Mouse (Mus musculus) myocyte (in vitro differentiated cells): Measurements from ENCODE around the gene Gm13090. TPM values are rescaled to one million over a fixed set of nuclear protein-coding genes. Genes with fewer than 3 reads are reported as not detected.

Experiments used
- H3K27me3 ChIP-seq: one replicate; pipeline ENCODE4 v1.6.1; 2011; ENCODE audit not compliant: control insufficient read depth, insufficient read depth, insufficient read length
- H3K36me3 ChIP-seq: one replicate; pipeline ENCODE4 v1.6.1; 2011; ENCODE audit not compliant: control insufficient read depth, insufficient read depth
- H3K4me2 ChIP-seq: one replicate; pipeline ENCODE4 v1.6.1; 2011; ENCODE audit warnings: low read depth, control low read depth
- H3K4me3 ChIP-seq: one replicate; pipeline ENCODE4 v1.5.1; 2011; ENCODE audit warnings: mild to moderate bottlenecking, control low read depth, moderate library complexity
- H3K79me2 ChIP-seq: one replicate; pipeline ENCODE4 v1.6.1; 2011; ENCODE audit not compliant: control insufficient read depth, insufficient read depth
- H3ac ChIP-seq: one replicate; pipeline ENCODE4 v1.6.1; 2011; ENCODE audit not compliant: control insufficient read depth, insufficient read length
- CEBPB ChIP-seq: IDR thresholded peaks from 2 replicates; pipeline ENCODE4 v1.6.1; 2011; ENCODE audit warnings: mild to moderate bottlenecking, moderate library complexity; ENCODE audit not compliant: poor library complexity, insufficient read depth, severe bottlenecking
- E2F4 ChIP-seq: IDR thresholded peaks from one replicate; pipeline ENCODE4 v1.6.1; 2011; ENCODE audit warnings: mild to moderate bottlenecking, control low read depth, moderate library complexity; ENCODE audit not compliant: insufficient read depth
- MAX ChIP-seq: IDR thresholded peaks from one replicate; pipeline ENCODE4 v1.6.1; 2011; ENCODE audit warnings: low read depth, mild to moderate bottlenecking, control low read depth
- MYOD1 ChIP-seq, 3 experiments: IDR thresholded peaks; one replicate each; pipeline ENCODE4 v1.6.1; 2011; ENCODE audit warnings: control low read depth in 2 of 3, low read depth in 2 of 3, mild to moderate bottlenecking in 2 of 3, moderate library complexity in 1 of 3; ENCODE audit not compliant: insufficient read length in 2 of 3, control insufficient read depth in 1 of 3
- MYOG ChIP-seq, 3 experiments: IDR thresholded peaks; one replicate each; pipeline ENCODE4 v1.6.1; 2011; ENCODE audit warnings: control low read depth in 2 of 3, low read depth in 2 of 3, mild to moderate bottlenecking in 2 of 3; ENCODE audit not compliant: insufficient read length in 2 of 3, control insufficient read depth in 1 of 3, insufficient read depth in 1 of 3
- POLR2A ChIP-seq: IDR thresholded peaks from one replicate; pipeline ENCODE4 v1.6.1; 2011; ENCODE audit warnings: low read depth, mild to moderate bottlenecking, control low read depth, moderate library complexity; ENCODE audit not compliant: insufficient read length
- POLR2AphosphoS2 ChIP-seq: IDR thresholded peaks from one replicate; pipeline ENCODE4 v1.6.1; 2011; ENCODE audit warnings: low read depth, control low read depth; ENCODE audit not compliant: insufficient read length
- REST ChIP-seq: IDR thresholded peaks from one replicate; pipeline ENCODE4 v1.6.1; 2011; ENCODE audit warnings: mild to moderate bottlenecking, control low read depth, moderate library complexity; ENCODE audit not compliant: insufficient read depth, insufficient read length
- SRF ChIP-seq: IDR thresholded peaks from one replicate; pipeline ENCODE4 v1.6.1; 2011; ENCODE audit warnings: low read depth; ENCODE audit not compliant: control insufficient read depth, insufficient read length
- TCF12 ChIP-seq: IDR thresholded peaks from one replicate; pipeline ENCODE4 v1.6.1; 2011; ENCODE audit warnings: mild to moderate bottlenecking, control low read depth; ENCODE audit not compliant: poor library complexity, insufficient read depth, severe bottlenecking
- TCF3 ChIP-seq: IDR thresholded peaks from one replicate; pipeline ENCODE4 v1.6.1; 2011; ENCODE audit warnings: low read depth, control low read depth; ENCODE audit not compliant: insufficient read length
- USF1 ChIP-seq: IDR thresholded peaks from one replicate; pipeline ENCODE4 v1.6.1; 2011; ENCODE audit warnings: low read depth, mild to moderate bottlenecking, control low read depth, moderate library complexity
- polyA plus RNA-seq: library from polyadenylated mRNA; unstranded; fragments of >200 nt; fragmentation: generic; extraction: Trizol; gene quantifications from one replicate; pipeline ENCODE4 v1.2.1, GENCODE M21; 2012; ENCODE audit warnings: missing spikeins

The Gm13090 gene
- polyA plus RNA-seq, 1 experiment: not detected

- H3K36me3 ChIP-seq: no peaks in the 10 kb centered on the region
- H3K4me2 ChIP-seq: no peak overlapping the region
- TF ChIP-seq TCF3 (no peak), MYOD1 (IDR thresholded peaks at IDR 0.05; ENCODE audit: control insufficient read depth in 1 of 3, insufficient read length in 2 of 3, low read depth in 2 of 3) (no peak), POLR2AphosphoS2 (no peak), SRF (no peak)
- H3K27me3 ChIP-seq: peaks cover 12% of the 10 kb centered on the region
- H3K4me3 ChIP-seq: no peak overlapping the region
- no peak overlapping the region for H3ac ChIP-seq
- H3K79me2 ChIP-seq: no peaks in the 10 kb centered on the region
Observed at GRCm38 (mm10) chr4:151088819-151089218, 551 bp upstream of the Gm13090 start.

- H3K79me2 ChIP-seq: no peaks in the 10 kb centered on the region
- H3K27me3 ChIP-seq: peaks cover 40% of the 10 kb centered on the region
- H3K4me3 ChIP-seq: no peak overlapping the region
- no peak overlapping the region for H3ac ChIP-seq
- TF ChIP-seq POLR2AphosphoS2 (no peak), USF1 (no peak), SRF (no peak)
- H3K4me2 ChIP-seq: no peak overlapping the region
- no peaks in the 10 kb centered on the region for H3K36me3 ChIP-seq
Observed at GRCm38 (mm10) chr4:151095207-151095606, 5.8 kb downstream of the Gm13090 start.

- Histone ChIP-seq H3K79me2 (no peaks in the 10 kb centered on the region), H3K4me3 (no peak overlapping the region), H3K36me3 (no peaks in the 10 kb centered on the region), H3ac (no peak overlapping the region), H3K27me3 (peaks cover 46% of the 10 kb centered on the region), H3K4me2 (no peak overlapping the region)
- TF ChIP-seq CEBPB (no peak), MAX (no peak), REST (no peak), SRF (no peak), MYOG (IDR thresholded peaks at IDR 0.05; ENCODE audit: control insufficient read depth in 1 of 3, insufficient read depth in 1 of 3, insufficient read length in 2 of 3, low read depth in 2 of 3) (no peak), POLR2AphosphoS2 (no peak), USF1 (no peak), E2F4 (no peak), TCF3 (no peak), POLR2A (no peak), MYOD1 (IDR thresholded peaks at IDR 0.05; ENCODE audit: control insufficient read depth in 1 of 3, insufficient read length in 2 of 3, low read depth in 2 of 3) (no peak), TCF12 (no peak)
Observed at GRCm38 (mm10) chr4:151096334-151097103, 7.1 kb downstream of the Gm13090 start.

GRCm38 (mm10) chr4:151097104-151097438, 7.7 kb downstream of the Gm13090 start:
- H3K79me2 ChIP-seq: no peaks in the 10 kb centered on the region
- no peak overlapping the region for H3K4me3 ChIP-seq
- H3ac ChIP-seq: no peak overlapping the region
- no peak for TF ChIP-seq E2F4
- no peak for TF ChIP-seq TCF12
- no peak for TF ChIP-seq MYOD1 (IDR thresholded peaks at IDR 0.05; ENCODE audit: control insufficient read depth in 1 of 3, insufficient read length in 2 of 3, low read depth in 2 of 3)
- TF ChIP-seq USF1: no peak
- no peak for TF ChIP-seq REST
- TF ChIP-seq MAX: no peak
- no peak for TF ChIP-seq TCF3
- TF ChIP-seq CEBPB: no peak
- no peak for TF ChIP-seq MYOG (IDR thresholded peaks at IDR 0.05; ENCODE audit: control insufficient read depth in 1 of 3, insufficient read depth in 1 of 3, insufficient read length in 2 of 3, low read depth in 2 of 3)
- TF ChIP-seq POLR2AphosphoS2: no peak
- TF ChIP-seq SRF: no peak
- no peak for TF ChIP-seq POLR2A
- H3K27me3 ChIP-seq: peaks cover 50% of the 10 kb centered on the region
- no peak overlapping the region for H3K4me2 ChIP-seq
- no peaks in the 10 kb centered on the region for H3K36me3 ChIP-seq

- Histone ChIP-seq H3K4me2 (no peak overlapping the region), H3K36me3 (no peaks in the 10 kb centered on the region), H3K4me3 (no peak overlapping the region), H3K27me3 (peaks cover 59% of the 10 kb centered on the region), H3K79me2 (no peaks in the 10 kb centered on the region), H3ac (no peak overlapping the region)
- TF ChIP-seq E2F4 (no peak), POLR2AphosphoS2 (no peak), POLR2A (no peak), MAX (no peak), SRF (no peak), MYOG (IDR thresholded peaks at IDR 0.05; ENCODE audit: control insufficient read depth in 1 of 3, insufficient read depth in 1 of 3, insufficient read length in 2 of 3, low read depth in 2 of 3) (no peak), USF1 (no peak), TCF3 (no peak), TCF12 (no peak), CEBPB (no peak), REST (no peak), MYOD1 (IDR thresholded peaks at IDR 0.05; ENCODE audit: control insufficient read depth in 1 of 3, insufficient read length in 2 of 3, low read depth in 2 of 3) (no peak)
Observed at GRCm38 (mm10) chr4:151103646-151104045, 14.3 kb downstream of the Gm13090 start.
